Mouse (Mus musculus): ENCODE measurements around the gene Myo3b.

GRCm38 (mm10) chr2:70031472-70031871 is 7.5 kb upstream of the Myo3b start:
- no peak for TF ChIP-seq CTCF (IDR thresholded peaks at IDR 0.05)
- TF ChIP-seq POLR2A (IDR thresholded peaks at IDR 0.05; ENCODE audit: insufficient read depth, low read depth, low read length) = no peak

Measured in heart, adult 2 months (tissue).